Mouse (Mus musculus): ENCODE measurements around the gene Gpc6.

- TF ChIP-seq ZC3H11A (IDR thresholded peaks at IDR 0.05; ENCODE audit: low read depth, low read length) (no peak), RAD21 (IDR thresholded peaks at IDR 0.05; ENCODE audit: low read depth, low read length) (no peak)
Observed at GRCm38 (mm10) chr14:117581740-117582139, 656.6 kb downstream of the Gpc6 start.

All from CH12.LX (cell line).